Mouse (Mus musculus) neural tube, embryonic 11.5 days (tissue): ENCODE measurements around the gene Trmt11. TPM values are rescaled to one million over a fixed set of nuclear protein-coding genes. Genes with fewer than 3 reads are reported as not detected.

Source experiments
- ATAC-seq: fragments of 200-750 bp; cut with Nextera tagmentation; 2 replicates; pipeline ENCODE4 v1.8.0; 2017; ENCODE audit warnings: moderate number of reproducible peaks, mild to moderate bottlenecking, moderate TSS enrichment, moderate library complexity; ENCODE audit not compliant: insufficient read depth, low FRiP score, low TSS enrichment
- DNase-seq: peaks from one replicate; pipeline ENCODE4 v3.0.0-alpha.2; 2015; ENCODE audit warnings: low spot score
- H3K27ac ChIP-seq: fragments of 300-500 bp; sonication (generic); 2 replicates; pipeline ENCODE4 v1.5.1; 2014; ENCODE audit warnings: low read depth, mild to moderate bottlenecking, low read length
- H3K27me3 ChIP-seq: fragments of 300-500 bp; sonication (generic); 2 replicates; pipeline ENCODE4 v1.6.1; 2014; ENCODE audit warnings: mild to moderate bottlenecking, low read length, mixed read lengths; ENCODE audit not compliant: control insufficient read depth, insufficient read depth
- H3K36me3 ChIP-seq: fragments of 300-500 bp; sonication (generic); 2 replicates; pipeline ENCODE4 v1.6.1; 2014; ENCODE audit warnings: mild to moderate bottlenecking, low read length, moderate library complexity, mixed read lengths; ENCODE audit not compliant: control insufficient read depth, insufficient read depth
- H3K4me1 ChIP-seq: fragments of 300-500 bp; sonication (generic); 2 replicates; pipeline ENCODE4 v1.6.1; 2014; ENCODE audit warnings: low read length, mixed read lengths; ENCODE audit not compliant: control insufficient read depth, insufficient read depth
- H3K4me2 ChIP-seq: fragments of 300-500 bp; sonication (generic); 2 replicates; pipeline ENCODE4 v1.6.1; 2014; ENCODE audit warnings: low read depth, mild to moderate bottlenecking, moderate library complexity
- H3K4me3 ChIP-seq: fragments of 300-500 bp; sonication (generic); 2 replicates; pipeline ENCODE4 v1.5.1; 2014; ENCODE audit warnings: low read depth, low read length
- H3K9ac ChIP-seq: fragments of 300-500 bp; sonication (generic); 2 replicates; pipeline ENCODE4 v1.6.1; 2014; ENCODE audit warnings: mild to moderate bottlenecking, low read length
- H3K9me3 ChIP-seq: fragments of 300-500 bp; sonication (generic); 2 replicates; pipeline ENCODE4 v1.6.1; 2016; ENCODE audit warnings: low read length; ENCODE audit not compliant: control insufficient read depth
- WGBS: fragments of 180-500 bp; shearing (Covaris S2); extraction: QIAGEN DNeasy Blood & Tissue Kit; methylation state at CpG from one replicate; pipeline ENCODE4 v1.1.7; 2014; 5-methylcytosine and 5-hydroxymethylcytosine counted together
- polyA plus RNA-seq: library from polyadenylated mRNA; unstranded; fragments of >200 nt; fragmentation: Nextera tagmentation; extraction: Ambion mirVana; gene quantifications from 2 replicates; pipeline ENCODE4 v1.2.1, GENCODE M21; 2014

The Trmt11 gene
- polyA plus RNA-seq, 1 experiment from 2014 or later = 27.6 TPM

GRCm38 (mm10) chr10:30624161-30625019, 23.8 kb upstream of the Trmt11 start:
- WGBS = 67% methylated on average over 5 of the region's 5 CpGs
- Histone ChIP-seq H3K4me3 (no peak overlapping the region), H3K9me3 (no peaks in the 10 kb centered on the region), H3K9ac (no peak overlapping the region), H3K27me3 (no peaks in the 10 kb centered on the region), H3K27ac (no peak overlapping the region), H3K4me1 (no peaks in the 10 kb centered on the region), H3K36me3 (no peaks in the 10 kb centered on the region), H3K4me2 (no peak overlapping the region)
- DNase-seq = no peak
- peak; percentile 66 for ATAC-seq

- Histone ChIP-seq H3K27ac (no peak overlapping the region), H3K36me3 (no peaks in the 10 kb centered on the region), H3K4me3 (no peak overlapping the region), H3K9ac (no peak overlapping the region), H3K4me2 (no peak overlapping the region), H3K4me1 (no peaks in the 10 kb centered on the region), H3K27me3 (no peaks in the 10 kb centered on the region), H3K9me3 (no peaks in the 10 kb centered on the region)
- DNase-seq (no peak), ATAC-seq (no peak)
Observed at GRCm38 (mm10) chr10:30622928-30623327, 22.4 kb upstream of the Trmt11 start.

GRCm38 (mm10) chr10:30618918-30619210, 18.3 kb upstream of the Trmt11 start:
- no peak for ATAC-seq
- H3K36me3 ChIP-seq = no peaks in the 10 kb centered on the region
- H3K4me3 ChIP-seq = peak overlapping the region; percentile 39; the same call in 1 of the 2 replicates
- 52% methylated on average over 3 of the region's 3 CpGs for WGBS
- H3K4me2 ChIP-seq = peak overlapping the region; percentile 47
- H3K27me3 ChIP-seq = no peaks in the 10 kb centered on the region
- no peaks in the 10 kb centered on the region for H3K4me1 ChIP-seq
- H3K27ac ChIP-seq = no peak overlapping the region
- no peak for DNase-seq
- no peaks in the 10 kb centered on the region for H3K9me3 ChIP-seq
- H3K9ac ChIP-seq = no peak overlapping the region

GRCm38 (mm10) chr10:30618091-30618917, 17.8 kb upstream of the Trmt11 start:
- 1% methylated on average over 49 of the region's 49 CpGs for WGBS
- peak; percentile 98 for DNase-seq
- H3K4me1 ChIP-seq = no peaks in the 10 kb centered on the region
- no peaks in the 10 kb centered on the region for H3K36me3 ChIP-seq
- peak overlapping the region; percentile 51 for H3K9ac ChIP-seq
- no peaks in the 10 kb centered on the region for H3K9me3 ChIP-seq
- H3K27me3 ChIP-seq = no peaks in the 10 kb centered on the region
- peak overlapping the region; percentile 28 for H3K27ac ChIP-seq
- peak overlapping the region; percentile 47 for H3K4me2 ChIP-seq
- ATAC-seq = peak; percentile 100
- H3K4me3 ChIP-seq = peak overlapping the region; percentile 39

GRCm38 (mm10) chr10:30613039-30613438, 12.5 kb upstream of the Trmt11 start:
- ATAC-seq = no peak
- no peak overlapping the region for H3K9ac ChIP-seq
- H3K4me3 ChIP-seq = no peak overlapping the region
- no peak for DNase-seq
- no peaks in the 10 kb centered on the region for H3K36me3 ChIP-seq
- H3K27ac ChIP-seq = no peak overlapping the region
- no peak overlapping the region for H3K4me2 ChIP-seq
- WGBS = 86% methylated on average over 4 of the region's 4 CpGs
- no peaks in the 10 kb centered on the region for H3K4me1 ChIP-seq
- no peaks in the 10 kb centered on the region for H3K27me3 ChIP-seq
- no peaks in the 10 kb centered on the region for H3K9me3 ChIP-seq

GRCm38 (mm10) chr10:30609614-30610013, 9.1 kb upstream of the Trmt11 start:
- no peak overlapping the region for H3K27ac ChIP-seq
- H3K9ac ChIP-seq = no peak overlapping the region
- no peaks in the 10 kb centered on the region for H3K27me3 ChIP-seq
- DNase-seq = no peak
- no peaks in the 10 kb centered on the region for H3K36me3 ChIP-seq
- H3K9me3 ChIP-seq = no peaks in the 10 kb centered on the region
- H3K4me2 ChIP-seq = no peak overlapping the region
- no peak for ATAC-seq
- H3K4me1 ChIP-seq = no peaks in the 10 kb centered on the region
- H3K4me3 ChIP-seq = no peak overlapping the region

GRCm38 (mm10) chr10:30608109-30608508, 7.6 kb upstream of the Trmt11 start:
- Histone ChIP-seq H3K36me3 (no peaks in the 10 kb centered on the region), H3K4me3 (no peak overlapping the region), H3K4me2 (no peak overlapping the region), H3K27me3 (no peaks in the 10 kb centered on the region), H3K27ac (no peak overlapping the region), H3K9me3 (no peaks in the 10 kb centered on the region), H3K9ac (no peak overlapping the region), H3K4me1 (no peaks in the 10 kb centered on the region)
- 73% methylated on average over 2 of the region's 2 CpGs for WGBS
- DNase-seq (no peak), ATAC-seq (no peak)

- under 1% methylated on average over 26 of the region's 27 CpGs for WGBS
- DNase-seq = no peak
- peak; percentile 78 for ATAC-seq
- Histone ChIP-seq H3K36me3 (0 out of 2 replicates have a peak, but pooled peaks cover 2% of the 10 kb centered on the region), H3K4me2 (peak overlapping the region; percentile 73), H3K4me3 (peak overlapping the region; percentile 81), H3K4me1 (peaks cover 4% of the 10 kb centered on the region; the same call in 1 of the 2 replicates), H3K27ac (peak overlapping the region; percentile 69), H3K27me3 (no peaks in the 10 kb centered on the region), H3K9me3 (no peaks in the 10 kb centered on the region), H3K9ac (peak overlapping the region; percentile 79)
Observed at GRCm38 (mm10) chr10:30600094-30600534, 435 bp downstream of the Trmt11 start.
